Mouse (Mus musculus): ENCODE results near the gene Tnni1. TPM values are rescaled to one million over a fixed set of nuclear protein-coding genes. Genes with fewer than 3 reads are reported as not detected.

Tnni1 gene
- total and polyA plus RNA-seq, 2 experiments from 2014 or later = 4,392 to 4,592 TPM

GRCm38 (mm10) chr1:135763503-135764205 lies 15.6 kb upstream of the Tnni1 start:
- H3K36me3 ChIP-seq (replicated peaks; ENCODE audit: control insufficient read depth, insufficient read depth, low read length) = peaks cover 5% of the 10 kb centered on the region; the same call in 1 of the 2 replicates
- H3K4me2 ChIP-seq (ENCODE audit: low read depth, low read length) = no peak overlapping the region
- WGBS = 67% methylated on average over 9 of the region's 9 CpGs
- H3K9ac ChIP-seq (replicated peaks; ENCODE audit: low read depth, low read length) = no peak overlapping the region
- H3K4me3 ChIP-seq (ENCODE audit: low read depth, low read length) = no peak overlapping the region
- no peak for TF ChIP-seq CTCF (IDR thresholded peaks at IDR 0.05; ENCODE audit: low read depth)
- no peak for TF ChIP-seq EP300 (IDR thresholded peaks at IDR 0.05; ENCODE audit: low read depth)
- H3K27ac ChIP-seq (ENCODE audit: low read depth) = peak overlapping the region; percentile 11; the same call in 1 of the 2 replicates
- H3K4me1 ChIP-seq (ENCODE audit: control insufficient read depth, insufficient read depth) = peaks cover 30% of the 10 kb centered on the region
- DNase-seq (ENCODE audit: low spot score) (no peak), ATAC-seq (ENCODE audit: insufficient read depth, low read depth) (no peak)
- no peaks in the 10 kb centered on the region for H3K27me3 ChIP-seq (ENCODE audit: control insufficient read depth, insufficient read depth, low read length)
- H3K9me3 ChIP-seq (replicated peaks; ENCODE audit: control insufficient read depth, low read length) = no peaks in the 10 kb centered on the region

DNA sequence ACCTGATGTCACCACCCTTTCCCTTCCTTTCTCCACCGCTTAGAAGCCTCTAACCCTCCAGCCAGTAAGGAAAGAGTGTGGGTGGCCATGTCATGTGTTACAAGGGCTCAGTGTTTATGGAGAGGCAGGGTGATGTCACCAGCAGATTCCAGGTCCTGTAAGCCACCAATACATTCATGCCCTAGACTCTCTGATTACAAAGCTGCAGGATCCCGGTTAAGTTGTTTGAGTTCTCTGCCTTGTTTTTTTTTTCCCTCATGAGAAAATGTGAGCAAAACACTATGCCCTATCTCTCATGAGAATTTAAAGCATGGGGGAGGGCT lies 15.1 kb upstream of the Tnni1 start:
- Histone ChIP-seq H3K27ac (ENCODE audit: low read depth) (0 out of 2 replicates have a peak overlapping the region, but pooled peaks have one; percentile 35), H3K4me1 (ENCODE audit: control insufficient read depth, insufficient read depth) (peaks cover 36% of the 10 kb centered on the region), H3K4me2 (ENCODE audit: low read depth, low read length) (no peak overlapping the region), H3K9me3 (replicated peaks; ENCODE audit: control insufficient read depth, low read length) (no peaks in the 10 kb centered on the region), H3K27me3 (ENCODE audit: control insufficient read depth, insufficient read depth, low read length) (no peaks in the 10 kb centered on the region), H3K4me3 (ENCODE audit: low read depth, low read length) (no peak overlapping the region), H3K9ac (replicated peaks; ENCODE audit: low read depth, low read length) (no peak overlapping the region), H3K36me3 (replicated peaks; ENCODE audit: control insufficient read depth, insufficient read depth, low read length) (peaks cover 10% of the 10 kb centered on the region)
- DNase-seq (ENCODE audit: low spot score) = peak; percentile 48
- TF ChIP-seq EP300 (IDR thresholded peaks at IDR 0.05; ENCODE audit: low read depth) = no peak
- TF ChIP-seq CTCF (IDR thresholded peaks at IDR 0.05; ENCODE audit: low read depth) = no peak
- no peak for ATAC-seq (ENCODE audit: insufficient read depth, low read depth)
- 25% methylated on average over 2 of the region's 2 CpGs for WGBS

- Histone ChIP-seq H3K27ac (ENCODE audit: low read depth) (peak within 1 kb of the TSS; percentile 96), H3K4me1 (ENCODE audit: control insufficient read depth, insufficient read depth) (peaks cover 49% of the 10 kb centered on the region), H3K27me3 (ENCODE audit: control insufficient read depth, insufficient read depth, low read length) (no peaks in the 10 kb centered on the region), H3K4me3 (ENCODE audit: low read depth, low read length) (peak within 1 kb of the TSS; percentile 72), H3K9ac (replicated peaks; ENCODE audit: low read depth, low read length) (peak within 1 kb of the TSS; percentile 93), H3K4me2 (ENCODE audit: low read depth, low read length) (peak within 1 kb of the TSS; percentile 85), H3K9me3 (replicated peaks; ENCODE audit: control insufficient read depth, low read length) (no peaks in the 10 kb centered on the region), H3K36me3 (replicated peaks; ENCODE audit: control insufficient read depth, insufficient read depth, low read length) (peaks cover 17% of the 10 kb centered on the region)
- WGBS = under 1% methylated on average over 83 of the region's 90 CpGs
- peak; percentile 86 for DNase-seq (ENCODE audit: low spot score)
- TF ChIP-seq CTCF (IDR thresholded peaks at IDR 0.05; ENCODE audit: low read depth) (no peak), EP300 (IDR thresholded peaks at IDR 0.05; ENCODE audit: low read depth) (no peak)
- peak; percentile 92 for ATAC-seq (ENCODE audit: insufficient read depth, low read depth)
Observed at GRCm38 (mm10) chr1:135765645-135766591, 13.3 kb upstream of the Tnni1 start, which contains the start of gene Phlda3. Gene Phlda3, plus strand, starts transcription at chr1:135766119.

DNA sequence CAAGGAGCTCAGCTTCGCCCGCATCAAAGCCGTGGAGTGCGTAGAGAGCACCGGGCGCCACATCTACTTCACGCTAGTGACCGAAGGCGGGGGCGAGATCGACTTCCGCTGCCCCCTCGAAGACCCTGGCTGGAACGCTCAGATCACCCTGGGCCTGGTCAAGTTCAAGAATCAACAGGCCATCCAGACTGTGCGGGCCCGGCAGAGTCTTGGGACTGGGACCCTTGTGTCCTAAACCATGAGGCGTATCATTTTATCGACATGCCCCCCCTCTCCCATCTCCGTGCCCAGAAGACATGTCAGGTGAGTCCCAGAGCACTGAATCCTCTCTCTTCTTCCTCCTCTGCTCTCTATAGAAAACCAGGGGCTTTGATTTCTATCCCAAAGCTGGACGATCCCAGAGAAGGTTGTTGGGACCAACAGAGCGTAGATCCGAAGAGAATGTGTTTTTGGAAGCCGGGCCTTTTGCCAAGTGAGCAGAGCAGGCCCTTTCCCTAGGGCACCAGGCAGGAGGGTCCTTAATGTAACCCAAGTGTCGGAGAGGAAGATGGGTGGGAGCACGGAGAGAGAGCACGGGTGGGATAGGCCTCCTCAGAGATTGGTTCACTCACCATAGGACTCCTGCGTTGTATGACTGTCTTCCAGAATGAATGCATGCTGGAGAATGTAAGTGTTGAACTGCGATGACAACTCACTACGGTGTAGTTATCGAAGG lies 12.5 kb upstream of the Tnni1 start:
- Histone ChIP-seq H3K27ac (ENCODE audit: low read depth) (peak overlapping the region; percentile 96), H3K4me3 (ENCODE audit: low read depth, low read length) (peak overlapping the region; percentile 72), H3K4me1 (ENCODE audit: control insufficient read depth, insufficient read depth) (peaks cover 57% of the 10 kb centered on the region), H3K4me2 (ENCODE audit: low read depth, low read length) (peak overlapping the region; percentile 85), H3K36me3 (replicated peaks; ENCODE audit: control insufficient read depth, insufficient read depth, low read length) (peaks cover 17% of the 10 kb centered on the region), H3K27me3 (ENCODE audit: control insufficient read depth, insufficient read depth, low read length) (no peaks in the 10 kb centered on the region), H3K9me3 (replicated peaks; ENCODE audit: control insufficient read depth, low read length) (no peaks in the 10 kb centered on the region), H3K9ac (replicated peaks; ENCODE audit: low read depth, low read length) (peak overlapping the region; percentile 93)
- 6% methylated on average over 30 of the region's 30 CpGs for WGBS
- TF ChIP-seq EP300 (IDR thresholded peaks at IDR 0.05; ENCODE audit: low read depth) (no peak), CTCF (IDR thresholded peaks at IDR 0.05; ENCODE audit: low read depth) (no peak)
- DNase-seq (ENCODE audit: low spot score) (no peak), ATAC-seq (ENCODE audit: insufficient read depth, low read depth) (no peak; the same call in 1 of the 2 replicates)

- Histone ChIP-seq H3K4me1 (ENCODE audit: control insufficient read depth, insufficient read depth) (peaks cover 57% of the 10 kb centered on the region), H3K4me2 (ENCODE audit: low read depth, low read length) (peak overlapping the region; percentile 85), H3K9me3 (replicated peaks; ENCODE audit: control insufficient read depth, low read length) (no peaks in the 10 kb centered on the region), H3K9ac (replicated peaks; ENCODE audit: low read depth, low read length) (peak overlapping the region; percentile 93), H3K27ac (ENCODE audit: low read depth) (peak overlapping the region; percentile 96), H3K27me3 (ENCODE audit: control insufficient read depth, insufficient read depth, low read length) (no peaks in the 10 kb centered on the region), H3K36me3 (replicated peaks; ENCODE audit: control insufficient read depth, insufficient read depth, low read length) (peaks cover 17% of the 10 kb centered on the region), H3K4me3 (ENCODE audit: low read depth, low read length) (peak overlapping the region; percentile 72)
- ATAC-seq (ENCODE audit: insufficient read depth, low read depth) (no peak), DNase-seq (ENCODE audit: low spot score) (no peak)
- no peak for TF ChIP-seq CTCF (IDR thresholded peaks at IDR 0.05; ENCODE audit: low read depth)
- no peak for TF ChIP-seq EP300 (IDR thresholded peaks at IDR 0.05; ENCODE audit: low read depth)
- 25% methylated on average over 4 of the region's 4 CpGs for WGBS
Observed at GRCm38 (mm10) chr1:135767324-135767890, 11.8 kb upstream of the Tnni1 start.

Measured in heart, postnatal 0 days (tissue).